Mouse (Mus musculus): Measurements from ENCODE around the gene F5. TPM values are rescaled to one million over a fixed set of nuclear protein-coding genes. Genes with fewer than 3 reads are reported as not detected.

F5 gene
- total and polyA plus RNA-seq, 3 experiments = under 0.01 to 0.19 TPM; not detected in 1

- Histone ChIP-seq H3K4me3 (replicated peaks in 1 of 3; ENCODE audit: low read depth in 2 of 3, low read length in 2 of 3, poor library complexity in 1 of 3) (peak within 1 kb of the TSS; percentile 79 to 99 (median 85)), H3K27me3 (replicated peaks) (no peaks in the 10 kb centered on the region), H3K36me3 (replicated peaks in 1 of 2; ENCODE audit: control insufficient read depth in 1 of 2, insufficient read depth in 1 of 2, low read length in 1 of 2) (peaks cover 0 to 3% of the 10 kb centered on the region in 2 experiments), H3K79me2 (replicated peaks; ENCODE audit: control insufficient read depth, extremely low read depth, insufficient read depth, poor library complexity, severe bottlenecking) (peaks cover 31% of the 10 kb centered on the region), H3K27ac (ENCODE audit: insufficient read depth, low read depth) (peak within 1 kb of the TSS; percentile 62), H3K9ac (ENCODE audit: insufficient read depth, low read depth) (peak within 1 kb of the TSS; percentile 91), H3K4me2 (ENCODE audit: insufficient read depth, low read depth, poor library complexity, severe bottlenecking) (peak within 1 kb of the TSS; percentile 60), H3K4me1 (ENCODE audit: control insufficient read depth in 1 of 2, insufficient read depth in 2 of 2) (peaks cover 5 to 24% of the 10 kb centered on the region in 2 experiments), H3K9me3 (replicated peaks; ENCODE audit: low read length) (no peaks in the 10 kb centered on the region)
- dilution Hi-C loops (cut with MboI; ENCODE audit: extremely low pct_ligation_motif_present, extremely low pct_unique_long_range_greater_than_20kb, low sequenced_read_pairs) (no loop called here), in situ Hi-C loops (cut with MboI; ENCODE audit: low pct_ligation_motif_present, low pct_unique_long_range_greater_than_20kb, low sequenced_read_pairs) (no loop called here)
- DNase-seq (ENCODE audit: extremely low read depth) = peak; percentile 96
- peak; percentile 65 for TF ChIP-seq TBP (conservative IDR thresholded peaks at IDR 0.05; ENCODE audit: low read depth, low read length)
- peak; percentile 27 for TF ChIP-seq TCF12 (IDR thresholded peaks at IDR 0.05; ENCODE audit: low read depth, low read length)
- TF ChIP-seq SMC3 (IDR thresholded peaks at IDR 0.05; ENCODE audit: low read depth, low read length) = no peak
- TF ChIP-seq BHLHE40 (IDR thresholded peaks at IDR 0.05; ENCODE audit: low read depth, low read length) = no peak
- TF ChIP-seq JUN (IDR thresholded peaks at IDR 0.05; ENCODE audit: insufficient read depth, low read depth, low read length) = no peak
- no peak for TF ChIP-seq ZKSCAN1 (IDR thresholded peaks at IDR 0.05; ENCODE audit: borderline replicate concordance, low read depth, low read length)
- no peak for TF ChIP-seq CTCF (conservative IDR thresholded peaks at IDR 0.05 in 1 of 2, IDR thresholded peaks at IDR 0.05 in 1 of 2; ENCODE audit: low read depth in 2 of 2, low read length in 2 of 2)
- no peak for TF ChIP-seq ZC3H11A (IDR thresholded peaks at IDR 0.05; ENCODE audit: low read depth, low read length)
- TF ChIP-seq EP300 (IDR thresholded peaks at IDR 0.05; ENCODE audit: low read length) = no peak
- 0 out of 2 replicates have a peak, but pooled peaks have one; percentile 7 for TF ChIP-seq MEF2A (IDR thresholded peaks at IDR 0.05; ENCODE audit: borderline replicate concordance, low read depth, low read length)
- no peak for TF ChIP-seq MYC (IDR thresholded peaks at IDR 0.05; ENCODE audit: low read depth, low read length)
- TF ChIP-seq MXI1 (IDR thresholded peaks at IDR 0.05; ENCODE audit: low read depth, low read length) = no peak
- no peak; the same call in none of the 2 replicates for TF ChIP-seq UBTF (IDR thresholded peaks at IDR 0.05; ENCODE audit: low read depth, low read length)
- TF ChIP-seq POLR2A (IDR thresholded peaks at IDR 0.05; ENCODE audit: low read depth, low read length) = peak; percentile 93
- TF ChIP-seq USF1 (IDR thresholded peaks at IDR 0.05; ENCODE audit: low read depth, low read length) = no peak
- peak; percentile 51; the same call in 1 of the 2 replicates for TF ChIP-seq ZMIZ1 (IDR thresholded peaks at IDR 0.05; ENCODE audit: low read depth, low read length)
- no peak; the same call in none of the 2 replicates for TF ChIP-seq MAX (IDR thresholded peaks at IDR 0.05; ENCODE audit: low read length)
- no peak for TF ChIP-seq MAZ (IDR thresholded peaks at IDR 0.05; ENCODE audit: low read depth, low read length)
- peak; percentile 39; the same call in 1 of the 2 replicates for TF ChIP-seq ELF1 (IDR thresholded peaks at IDR 0.05; ENCODE audit: low read depth, low read length)
- peak; percentile 67; the same call in 1 of the 2 replicates for TF ChIP-seq POLR2AphosphoS2 (IDR thresholded peaks at IDR 0.05; ENCODE audit: low read depth, low read length)
- no peak; the same call in 1 of the 2 replicates for TF ChIP-seq CHD1 (IDR thresholded peaks at IDR 0.05; ENCODE audit: low read depth, low read length)
- no peak for TF ChIP-seq JUND (conservative IDR thresholded peaks at IDR 0.05; ENCODE audit: low read depth, low read length)
- TF ChIP-seq PAX5 (IDR thresholded peaks at IDR 0.05; ENCODE audit: low read length) = no peak
- TF ChIP-seq RAD21 (IDR thresholded peaks at IDR 0.05; ENCODE audit: low read depth, low read length) = no peak
- TF ChIP-seq ETS1 (conservative IDR thresholded peaks at IDR 0.05; ENCODE audit: low read depth, low read length) = no peak
- peak; percentile 70 for TF ChIP-seq NRF1 (IDR thresholded peaks at IDR 0.05; ENCODE audit: low read depth, low read length)
- TF ChIP-seq ZNF384 (IDR thresholded peaks at IDR 0.05; ENCODE audit: low read depth, low read length) = no peak
- TF ChIP-seq MAFK (IDR thresholded peaks at IDR 0.05; ENCODE audit: insufficient replicate concordance, low read length) = no peak
- TF ChIP-seq NELFE (IDR thresholded peaks at IDR 0.05; ENCODE audit: low read depth, low read length) = peak; percentile 84
- no peak for TF ChIP-seq IRF4 (IDR thresholded peaks at IDR 0.05; ENCODE audit: low read depth, low read length)
- peak; percentile 42; the same call in 1 of the 2 replicates for TF ChIP-seq SIN3A (IDR thresholded peaks at IDR 0.05; ENCODE audit: low read length)
- peak; percentile 50 for TF ChIP-seq HCFC1 (IDR thresholded peaks at IDR 0.05; ENCODE audit: low read depth, low read length)
- TF ChIP-seq CHD2 (IDR thresholded peaks at IDR 0.05; ENCODE audit: low read length) = no peak
- no peak for TF ChIP-seq E2F4 (IDR thresholded peaks at IDR 0.05; ENCODE audit: insufficient replicate concordance, low read depth, low read length)
- TF ChIP-seq GABPA (IDR thresholded peaks at IDR 0.05; ENCODE audit: insufficient replicate concordance, low read depth, low read length) = no peak
- 0 out of 2 replicates have a peak, but pooled peaks have one; percentile 38 for TF ChIP-seq KAT2A (IDR thresholded peaks at IDR 0.05; ENCODE audit: insufficient replicate concordance, low read length)
- no peak for TF ChIP-seq RCOR1 (conservative IDR thresholded peaks at IDR 0.05; ENCODE audit: low read depth, low read length)
- TF ChIP-seq USF2 (conservative IDR thresholded peaks at IDR 0.05; ENCODE audit: low read depth, low read length) = no peak
Measured at GRCm38 (mm10) chr1:164248465-164249331, 97.1 kb downstream of the F5 start, which contains the start of gene Slc19a2. TSS of gene Slc19a2 (plus strand) at chr1:164249046.
